Mouse (Mus musculus): ENCODE results near the gene Heg1. TPM values are rescaled to one million over a fixed set of nuclear protein-coding genes. Genes with fewer than 3 reads are reported as not detected.

The Heg1 gene
- polyA plus RNA-seq, 1 experiment, result 34.7 TPM

- Histone ChIP-seq H3K27ac (replicated peaks; ENCODE audit: low read depth, low read length) (no peak overlapping the region), H3K4me1 (ENCODE audit: control insufficient read depth, insufficient read depth, insufficient read length, low read length) (no peaks in the 10 kb centered on the region), H3K4me3 (ENCODE audit: insufficient read depth, low read depth, low read length) (no peak overlapping the region)
Measured at GRCm38 (mm10) chr16:33810002-33810401, 125.8 kb downstream of the Heg1 start.

DNA sequence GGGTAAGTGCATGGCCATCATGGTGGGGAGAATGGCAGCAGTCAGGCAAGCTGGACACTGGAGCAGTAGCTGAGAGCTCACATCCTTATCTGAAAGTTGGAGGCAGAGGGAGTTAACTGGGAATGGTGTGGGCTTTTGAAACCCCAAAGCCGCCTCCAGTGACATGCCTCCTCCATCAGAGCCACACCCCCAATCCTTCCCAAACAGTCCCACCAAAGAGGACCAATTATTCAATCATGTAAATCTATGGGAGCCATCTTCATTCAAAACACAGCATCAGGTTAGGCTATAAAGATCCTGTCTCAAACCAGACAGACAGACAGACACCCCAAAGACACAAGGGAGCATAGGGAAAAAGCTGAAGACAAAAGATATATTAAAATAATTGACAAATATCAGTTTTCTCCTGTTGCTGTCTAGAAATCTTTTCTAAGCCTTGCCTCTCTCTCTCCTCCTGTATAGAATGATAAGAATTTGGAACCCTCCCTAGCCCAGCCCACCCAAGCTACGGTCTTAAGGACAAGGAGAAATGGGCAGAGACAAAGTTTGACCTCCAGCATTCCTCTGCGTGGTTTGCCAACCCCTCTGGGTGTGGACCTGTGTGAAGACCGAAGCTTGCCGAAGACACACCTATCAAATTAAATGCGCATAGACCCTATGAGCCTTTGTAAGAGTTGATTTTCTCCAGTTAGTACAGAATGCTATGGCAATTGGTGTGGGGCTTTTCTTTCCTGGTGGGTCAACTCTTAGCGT, 134.4 kb downstream of the Heg1 start:
- no peak overlapping the region for H3K27ac ChIP-seq (replicated peaks; ENCODE audit: low read depth, low read length)
- no peaks in the 10 kb centered on the region for H3K4me1 ChIP-seq (ENCODE audit: control insufficient read depth, insufficient read depth, insufficient read length, low read length)
- no peak overlapping the region for H3K4me3 ChIP-seq (ENCODE audit: insufficient read depth, low read depth, low read length)

DNA sequence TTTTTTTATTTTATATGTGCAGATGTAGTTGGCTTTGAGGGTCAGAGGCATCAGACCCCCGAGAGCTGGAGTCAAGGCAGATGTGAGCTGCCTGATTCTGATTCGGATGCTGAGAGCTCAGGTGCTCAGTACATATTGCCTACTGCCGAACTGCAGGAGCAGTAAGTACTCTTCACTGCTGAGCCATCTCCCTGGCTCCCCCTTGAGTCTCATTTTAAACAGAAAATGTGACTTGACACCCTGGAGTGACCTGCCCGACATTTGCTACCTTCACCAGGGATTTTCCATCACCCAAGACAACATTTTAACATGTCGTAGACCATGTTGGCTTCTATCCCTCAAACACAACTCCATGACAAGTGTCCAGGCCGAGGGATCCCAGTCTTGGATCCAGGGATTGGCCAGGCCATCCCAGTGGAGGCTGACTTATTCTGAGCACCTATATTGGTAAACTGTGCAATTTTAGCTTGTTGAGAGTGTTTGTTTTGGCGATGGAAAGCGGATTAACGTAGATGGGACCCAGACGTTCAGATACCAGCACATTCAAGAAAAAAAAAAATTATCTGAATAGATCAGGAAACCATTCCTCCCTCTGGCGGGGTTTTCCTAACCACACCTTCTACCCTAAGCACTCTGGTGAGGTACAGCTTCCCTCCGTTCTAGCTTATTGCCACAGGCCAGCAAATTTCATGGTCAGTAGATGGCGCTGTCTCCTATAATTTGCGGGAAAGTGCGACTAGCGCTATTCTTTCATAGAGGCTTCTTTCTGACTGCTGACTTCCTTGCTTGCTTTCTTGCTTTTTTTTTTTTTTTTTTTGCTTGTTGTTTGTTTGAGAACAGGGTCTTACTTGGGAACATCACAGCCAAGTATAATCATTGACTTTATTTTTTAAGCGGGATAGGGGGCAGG, 136.4 kb downstream of the Heg1 start:
- Histone ChIP-seq H3K4me1 (ENCODE audit: control insufficient read depth, insufficient read depth, insufficient read length, low read length) (no peaks in the 10 kb centered on the region), H3K4me3 (ENCODE audit: insufficient read depth, low read depth, low read length) (no peak overlapping the region), H3K27ac (replicated peaks; ENCODE audit: low read depth, low read length) (no peak overlapping the region)

Other genes starting within 250 kb of the Heg1 start
- gene Slc12a8, start 167.0 kb upstream of the Heg1 start, polyA plus RNA-seq (2012; ENCODE audit: insufficient read depth, insufficient read length, missing spikeins), result not detected in 2 replicates
- not detected in 2 replicates for gene Muc13, start 109.7 kb downstream of the Heg1 start, polyA plus RNA-seq (2012; ENCODE audit: insufficient read depth, insufficient read length, missing spikeins)
- gene Itgb5, start 145.3 kb downstream of the Heg1 start, polyA plus RNA-seq (2012; ENCODE audit: insufficient read depth, insufficient read length, missing spikeins), result 42.1 and 53.4 TPM in 2 replicates

Data from brown adipose tissue, adult 24 weeks (tissue).